In genomic region chrX:161925973-161926682, GRCm38 (mm10) we compare ENCODE assay signal across 8 mouse cellular contexts.
DNase-seq lines count a peak whose midpoint lies in the region; ATAC-seq and TF ChIP-seq lines count a peak whose summit lies in the region.

No protein-coding gene starts in this region.

- no peak overlapping the region for H3K4me3 ChIP-seq in lung, postnatal 0 days (ENCODE audit: low read depth, low read length)
- peak overlapping the region; percentile 9; the same call in 1 of the 2 replicates for H3K4me3 ChIP-seq in forebrain, embryonic 15.5 days

- no peak for TF ChIP-seq CTCF in lung, postnatal 0 days (IDR thresholded peaks at IDR 0.05)

- DNase-seq in lung, postnatal 0 days (ENCODE audit: low spot score): peak; percentile 6
- DNase-seq in lung, postnatal 14 days: no peak
- peak; percentile 9 to 16 for DNase-seq in kidney, postnatal 36 days
- peak; percentile 61 for DNase-seq in retina, postnatal 1 day
- no peak for DNase-seq in ovary, adult 18-20 months (ENCODE audit: low spot score)
- DNase-seq in B cell, adult 2 months: no peak
- no peak for DNase-seq in adrenal gland, adult 2 months

- no peak overlapping the region for H3K9ac ChIP-seq in lung, postnatal 0 days (replicated peaks; ENCODE audit: low read depth)
- no peak overlapping the region for H3K9ac ChIP-seq in forebrain, embryonic 15.5 days (replicated peaks)

- no peaks in the 10 kb centered on the region for H3K9me3 ChIP-seq in lung, postnatal 0 days (ENCODE audit: low read length)
- no peaks in the 10 kb centered on the region for H3K9me3 ChIP-seq in forebrain, embryonic 15.5 days

- WGBS in lung, postnatal 0 days: 23% methylated on average over 6 of the region's 6 CpGs
- WGBS in forebrain, embryonic 15.5 days: 23% methylated on average over 6 of the region's 6 CpGs

- ATAC-seq in lung, postnatal 0 days: no peak
- peak; percentile 88 for ATAC-seq in forebrain, embryonic 15.5 days (replicated peaks)

- H3K4me1 ChIP-seq in lung, postnatal 0 days (ENCODE audit: insufficient read depth, low read depth, low read length): no peaks in the 10 kb centered on the region
- H3K4me1 ChIP-seq in forebrain, embryonic 15.5 days: peaks cover 11% of the 10 kb centered on the region; the same call in 1 of the 2 replicates

- no peaks in the 10 kb centered on the region for H3K36me3 ChIP-seq in lung, postnatal 0 days (ENCODE audit: insufficient read depth, low read length)
- H3K36me3 ChIP-seq in forebrain, embryonic 15.5 days: no peaks in the 10 kb centered on the region

- no peak for TF ChIP-seq EP300 in lung, postnatal 0 days (IDR thresholded peaks at IDR 0.05)

- H3K27ac ChIP-seq in lung, postnatal 0 days (ENCODE audit: low read length): no peak overlapping the region
- H3K27ac ChIP-seq in forebrain, embryonic 15.5 days (replicated peaks): peak overlapping the region; percentile 48; the same call in 1 of the 2 replicates

- no peak overlapping the region for H3K4me2 ChIP-seq in lung, postnatal 0 days (replicated peaks; ENCODE audit: low read depth, low read length)
- H3K4me2 ChIP-seq in forebrain, embryonic 15.5 days (replicated peaks): no peak overlapping the region

- H3K27me3 ChIP-seq in lung, postnatal 0 days (replicated peaks; ENCODE audit: insufficient read depth, low read length): 0 out of 2 replicates have a peak, but pooled peaks cover 3% of the 10 kb centered on the region
- 0 out of 2 replicates have a peak, but pooled peaks cover 3% of the 10 kb centered on the region for H3K27me3 ChIP-seq in forebrain, embryonic 15.5 days

Comparison
In these comparisons a context has a peak if more than half of its experiments do, and no peak if none do; other contexts are left out.
1. DNase-seq: peak in lung, postnatal 0 days (single experiment), kidney, postnatal 36 days (2 of 2) and retina, postnatal 1 day (single experiment); none in lung, postnatal 14 days (single experiment), ovary, adult 18-20 months (single experiment), B cell, adult 2 months (0 of 2) and adrenal gland, adult 2 months (single experiment).